Mouse (Mus musculus) layer of hippocampus, postnatal 25 days (tissue): ENCODE results near the gene Glb1l. TPM values are rescaled to one million over a fixed set of nuclear protein-coding genes. Genes with fewer than 3 reads are reported as not detected.

Experiments
- DNase-seq, 2 experiments: peaks; one replicate each; pipeline ENCODE4 v3.0.0; 2022; ENCODE audit warnings: mixed read lengths in 2 of 2, low spot score in 1 of 2; ENCODE audit errors: extremely low spot score in 1 of 2
- total RNA-seq, 2 experiments: library from RNA; stranded (reverse); gene quantifications; 2 replicates each; pipeline ENCODE4 v1.2.3; 2021

The Glb1l gene
- total RNA-seq, 2 experiments from 2014 or later: 12.6 to 14.4 TPM

DNA sequence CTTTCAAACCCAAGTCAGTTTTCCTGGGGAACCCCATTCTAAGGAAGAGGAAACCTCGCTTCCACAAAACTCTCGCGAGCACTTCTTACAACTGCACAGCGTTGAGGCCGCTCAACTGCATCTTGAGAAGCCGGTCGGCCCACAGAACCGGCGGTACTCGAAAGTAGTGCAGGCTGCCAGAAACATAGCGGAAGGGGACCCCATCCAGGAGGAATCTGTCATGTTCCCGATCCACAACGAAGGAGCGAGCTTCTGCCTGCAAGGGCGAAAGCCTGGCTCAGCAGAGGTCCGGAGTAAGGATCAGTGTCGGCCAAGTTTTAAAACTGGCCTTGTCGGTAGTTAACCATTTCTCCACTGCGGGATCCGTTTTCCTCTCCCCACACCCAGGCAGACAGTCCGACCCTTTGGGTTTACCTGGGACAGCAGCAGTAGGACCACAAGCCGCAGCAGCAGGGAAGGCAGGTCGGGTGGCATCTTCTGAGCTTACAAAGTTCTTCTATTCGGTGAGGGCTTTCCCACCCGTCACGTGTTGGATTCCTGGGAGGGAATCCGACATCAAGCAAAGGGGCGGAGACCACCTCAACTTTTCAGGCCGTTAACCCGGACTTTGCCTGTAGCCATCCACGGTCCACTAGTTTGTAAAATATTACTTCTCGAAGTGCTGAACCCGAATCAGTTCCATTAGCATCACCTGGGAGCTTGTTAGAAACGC lies 1.5 kb downstream of the Glb1l start:
- DNase-seq: no peak

DNA sequence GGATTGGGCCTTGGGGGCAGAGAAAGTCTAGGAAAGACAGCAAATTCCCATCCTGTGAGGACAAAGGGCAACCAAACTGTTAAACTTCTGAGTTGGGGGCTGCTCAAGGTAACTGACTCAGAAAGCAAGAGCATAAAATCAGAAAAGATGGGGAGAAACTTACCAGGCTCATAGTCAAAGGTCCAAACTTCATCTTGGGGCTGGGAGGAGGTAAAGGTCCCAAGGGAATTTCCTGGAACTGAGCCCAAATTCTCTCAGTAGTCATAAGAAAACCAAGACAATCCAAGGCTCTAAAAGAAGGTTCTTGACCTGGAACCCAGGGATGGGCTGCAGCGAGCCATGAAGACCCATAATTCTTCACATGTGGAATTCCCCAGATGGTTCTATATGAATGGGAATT lies 9.4 kb downstream of the Glb1l start:
- DNase-seq: no peak

DNA sequence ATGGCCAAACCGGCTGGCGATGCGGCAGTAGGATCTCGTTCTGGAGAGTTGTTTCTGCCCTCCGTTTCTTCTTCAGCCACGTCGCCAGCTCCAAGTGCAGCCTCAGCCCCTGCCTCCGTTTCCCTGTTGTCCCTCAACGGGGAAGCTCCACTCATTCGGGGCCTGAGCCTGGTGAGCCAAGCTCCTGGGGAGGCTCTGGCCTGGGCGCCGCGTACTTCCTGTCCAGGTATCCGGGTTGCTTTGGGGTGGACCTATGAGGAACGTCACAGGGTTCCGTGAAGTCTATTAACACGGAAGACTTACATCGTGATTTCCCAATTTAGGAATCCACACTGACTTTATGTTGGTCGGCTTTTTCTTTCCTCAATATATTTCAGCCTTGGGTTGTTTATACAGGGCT lies 18.2 kb downstream of the Glb1l start:
- no peak for DNase-seq

DNA sequence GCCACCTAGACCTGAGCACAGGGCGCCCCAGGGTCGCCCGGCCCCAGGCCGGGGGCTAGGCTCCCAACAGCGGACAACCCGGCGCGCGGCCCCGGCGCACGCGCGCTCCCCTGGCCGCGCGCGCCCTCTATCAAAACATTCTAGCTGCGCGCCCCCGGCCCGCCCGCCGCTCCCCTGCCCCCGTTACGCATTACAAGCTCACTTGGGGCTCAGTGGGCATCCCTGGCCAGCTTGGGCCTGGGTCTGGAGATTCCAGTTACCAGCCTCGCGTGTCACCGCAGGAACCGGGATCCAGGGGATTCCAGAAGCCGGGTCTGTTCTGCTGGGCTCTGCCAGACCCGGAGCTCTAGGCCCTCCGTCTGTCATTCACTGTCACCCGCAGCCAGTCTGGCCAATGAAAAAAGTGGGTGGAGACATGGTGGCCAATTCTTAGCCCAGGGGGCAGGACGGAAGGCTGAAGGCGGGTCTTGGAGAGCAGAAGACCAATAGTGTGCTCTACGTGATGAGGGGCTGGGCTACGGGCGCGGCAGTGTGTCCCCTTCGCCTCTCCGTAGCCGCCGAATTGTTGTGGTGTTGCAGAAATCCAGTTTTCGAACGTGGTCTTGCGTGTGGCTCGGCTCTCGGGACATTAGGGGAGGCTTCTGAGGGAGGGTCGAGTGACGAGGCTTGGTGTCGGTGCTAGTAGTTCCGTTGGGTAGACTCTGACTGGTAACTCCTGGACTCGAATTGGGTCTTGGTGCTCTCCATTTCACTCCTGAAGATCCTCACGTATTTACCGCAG lies 18.8 kb downstream of the Glb1l start, which contains the start of the genes Ankzf1 and Atg9a:
Gene Ankzf1, plus strand, starts transcription at position 530 of the 781 bp plus-strand sequence.
Gene Atg9a, minus strand, starts transcription at position 575 of the 781 bp plus-strand sequence.
- peak; percentile 73 to 77 for DNase-seq

DNA sequence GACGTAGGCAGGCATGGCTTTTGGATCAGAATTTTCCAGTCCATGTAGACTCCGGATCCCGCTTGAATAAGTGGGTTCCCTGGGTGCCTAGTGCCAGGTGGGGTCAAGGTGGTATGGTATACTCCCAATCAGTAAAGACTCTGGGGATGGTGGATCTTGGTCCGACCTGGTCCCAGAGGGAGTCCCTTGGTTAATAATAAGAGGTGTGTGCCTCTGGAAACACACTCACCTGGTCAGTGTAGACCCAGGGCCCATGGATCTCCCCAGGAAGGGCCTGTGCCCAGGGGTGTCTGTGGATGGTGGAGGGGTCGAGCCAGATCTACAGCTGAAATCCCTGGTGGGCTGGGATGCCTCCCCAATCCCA lies 19.4 kb downstream of the Glb1l start:
- DNase-seq: no peak

DNA sequence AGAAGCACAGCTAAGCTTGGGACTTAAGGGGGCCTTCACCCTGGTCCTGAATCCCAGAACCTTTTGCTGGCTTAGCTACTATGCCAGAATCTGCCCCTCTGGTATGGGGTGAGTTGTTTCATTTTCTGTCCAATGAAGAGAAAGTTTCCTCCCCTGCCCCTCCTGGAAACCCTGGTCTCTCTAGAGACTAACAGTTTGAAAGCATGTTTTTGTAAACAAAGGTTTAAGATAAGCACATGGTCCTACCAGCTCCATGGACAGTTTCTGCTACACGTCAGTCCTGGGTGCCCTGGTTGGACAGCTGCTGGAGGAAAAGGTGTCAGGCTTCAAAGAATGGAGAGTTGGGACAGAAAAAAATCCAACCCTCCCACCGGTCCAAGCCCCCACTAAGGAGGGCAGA lies 20.0 kb downstream of the Glb1l start:
- DNase-seq: no peak

DNA sequence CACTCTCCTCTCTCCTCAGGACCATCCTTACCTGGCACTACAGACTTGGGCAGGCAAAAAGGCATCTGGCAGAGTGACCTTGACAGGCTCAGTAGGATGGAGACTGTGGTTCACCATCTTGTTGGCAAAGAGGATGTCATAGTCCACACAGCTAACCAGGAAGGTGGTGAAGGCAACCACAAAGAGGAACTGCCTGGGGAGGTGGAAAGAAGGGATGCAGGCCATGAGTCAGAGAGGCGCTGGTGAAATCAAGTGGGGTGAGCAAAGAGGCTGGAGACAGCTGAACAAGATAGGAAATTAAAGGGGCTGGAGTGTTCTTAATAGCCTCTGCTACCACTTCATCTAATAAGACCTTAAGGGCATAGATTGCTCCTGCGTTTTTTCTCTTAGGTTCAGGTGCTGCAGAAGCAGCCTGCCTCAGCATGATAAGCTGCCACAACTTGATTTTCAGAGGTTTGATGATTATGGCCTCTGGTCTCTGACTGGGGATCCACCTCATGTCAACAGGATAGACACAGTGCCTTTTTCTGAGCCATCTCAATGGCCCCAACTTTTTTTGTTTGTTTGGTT lies 22.6 kb downstream of the Glb1l start:
- no peak for DNase-seq

DNA sequence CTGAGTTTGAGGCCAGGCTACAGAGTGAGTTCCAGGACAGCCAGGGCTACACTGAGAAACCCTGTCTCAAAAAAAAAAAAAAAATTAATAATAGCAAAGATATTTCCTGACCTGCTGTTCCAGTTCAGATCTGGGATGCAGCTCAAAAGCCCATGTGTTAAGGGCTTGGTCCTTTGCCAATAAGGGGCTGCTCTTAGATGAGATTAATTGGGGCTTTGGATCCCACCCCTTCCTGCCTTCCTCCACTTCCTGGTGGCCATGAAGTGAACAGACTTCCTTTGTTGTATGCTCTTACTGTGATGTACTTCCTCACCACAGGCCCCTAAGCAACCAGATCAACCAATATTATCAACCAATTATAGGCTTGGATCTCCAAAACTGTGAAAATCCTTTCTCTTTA lies 23.5 kb downstream of the Glb1l start:
- no peak for DNase-seq

DNA sequence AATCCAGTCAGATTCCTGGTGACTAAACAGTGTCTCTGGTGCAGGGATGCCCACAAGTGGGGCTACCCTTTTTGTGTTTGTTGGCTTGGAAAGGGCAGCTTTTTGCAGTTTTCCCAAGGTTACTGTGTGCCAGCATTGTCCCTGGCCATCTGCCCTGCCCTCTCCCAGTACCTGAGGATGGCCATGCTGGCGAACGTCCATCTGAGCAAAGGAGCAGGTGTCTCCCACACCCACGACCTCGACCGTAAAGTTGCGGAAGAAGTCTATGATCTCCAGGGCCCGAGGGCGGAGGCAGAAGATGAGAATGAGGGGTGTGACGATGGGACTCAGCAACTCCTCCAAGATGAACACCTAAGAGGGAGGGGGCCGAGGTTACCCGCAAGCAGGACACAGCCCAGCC lies 25.1 kb downstream of the Glb1l start:
- no peak for DNase-seq

DNA sequence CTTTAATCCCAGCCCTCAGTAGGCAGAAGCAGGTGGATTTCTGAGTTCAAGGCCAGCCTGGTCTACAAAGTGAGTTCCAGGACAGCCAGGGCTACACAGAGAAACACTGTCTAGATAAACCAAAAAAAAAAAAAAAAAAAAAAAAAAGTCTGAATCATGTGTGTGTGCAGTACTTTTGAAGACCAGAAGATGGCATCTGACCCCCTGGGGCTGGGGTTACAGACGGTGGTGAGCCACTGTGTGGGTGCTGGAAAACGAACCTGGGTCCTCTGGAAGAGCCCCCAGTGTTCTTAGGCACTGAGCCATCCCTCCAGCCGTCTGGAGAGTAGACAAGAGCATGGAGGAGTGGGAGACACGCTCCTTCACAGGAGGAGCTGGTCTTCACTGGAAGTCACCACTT lies 28.5 kb downstream of the Glb1l start:
- no peak for DNase-seq

DNA sequence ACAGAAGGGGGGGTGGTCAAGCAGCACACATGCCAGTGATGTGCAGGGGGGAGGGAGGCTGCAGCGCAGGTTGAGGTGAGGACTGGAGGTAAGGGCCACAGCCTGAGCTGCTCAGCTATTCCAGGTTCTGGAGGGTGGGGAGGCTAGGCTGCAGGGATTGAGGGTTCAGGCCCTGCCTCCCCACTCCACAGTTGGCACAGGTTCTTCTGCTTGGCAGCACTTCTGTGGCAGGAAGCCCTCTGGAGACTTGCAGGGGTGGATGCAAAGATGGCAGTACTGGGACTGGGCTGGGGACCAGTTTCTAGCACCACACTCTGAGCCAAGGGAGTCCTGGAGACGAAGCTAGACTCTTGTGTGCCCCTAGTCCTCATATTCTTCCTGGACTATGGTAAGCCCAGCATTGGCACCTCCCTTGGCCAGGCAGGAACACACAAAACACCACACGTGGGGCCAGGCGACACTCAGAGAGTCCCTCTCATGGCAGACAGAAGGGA lies 29.2 kb downstream of the Glb1l start:
- no peak for DNase-seq

DNA sequence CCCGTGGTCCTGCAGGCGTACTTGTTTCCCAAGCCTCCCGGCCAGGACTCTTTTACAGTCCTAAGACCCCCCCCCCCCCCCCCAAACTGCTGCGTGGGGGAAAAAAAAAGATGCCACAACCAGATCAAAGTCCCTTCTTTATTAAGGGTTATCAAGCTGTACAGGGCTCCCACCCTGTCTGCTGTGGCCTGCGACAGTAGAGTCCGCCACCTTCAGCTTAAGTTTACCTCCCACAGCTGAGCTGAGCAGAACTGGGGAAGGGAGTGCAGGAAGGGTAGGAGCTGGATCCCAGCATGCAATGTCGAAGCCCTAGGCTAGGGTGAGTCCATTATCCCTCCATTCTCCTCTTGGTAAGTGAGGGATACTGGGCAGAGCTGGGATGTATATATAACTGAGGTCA lies 29.9 kb downstream of the Glb1l start:
- DNase-seq: no peak

DNA sequence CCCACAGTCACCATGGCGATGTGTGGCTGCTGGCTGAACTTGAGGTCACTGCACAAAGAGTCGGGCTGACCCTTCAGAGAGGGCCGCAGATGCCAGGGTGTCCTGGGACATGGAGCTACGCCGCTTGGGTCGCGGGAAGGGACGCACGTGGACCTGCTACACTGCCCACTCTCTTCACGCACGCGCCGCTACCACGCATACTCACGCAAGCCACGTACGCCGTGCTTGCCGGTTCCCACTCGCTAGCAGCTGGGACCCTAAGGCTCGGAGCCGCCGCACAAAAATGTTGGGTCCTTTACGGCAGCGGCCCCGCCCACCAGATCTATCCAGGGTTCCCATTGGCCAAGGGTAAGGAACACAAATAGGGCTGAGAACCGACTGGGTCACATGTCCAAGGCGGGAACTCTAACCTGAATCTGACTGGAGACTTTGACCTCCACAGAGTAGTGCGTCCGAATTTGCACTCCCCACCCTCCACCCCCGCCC lies 30.5 kb downstream of the Glb1l start, which contains the start of gene Abcb6:
Gene Abcb6, minus strand, starts transcription at position 288 of the 486 bp plus-strand sequence.
- peak; percentile 71 to 76 for DNase-seq

DNA sequence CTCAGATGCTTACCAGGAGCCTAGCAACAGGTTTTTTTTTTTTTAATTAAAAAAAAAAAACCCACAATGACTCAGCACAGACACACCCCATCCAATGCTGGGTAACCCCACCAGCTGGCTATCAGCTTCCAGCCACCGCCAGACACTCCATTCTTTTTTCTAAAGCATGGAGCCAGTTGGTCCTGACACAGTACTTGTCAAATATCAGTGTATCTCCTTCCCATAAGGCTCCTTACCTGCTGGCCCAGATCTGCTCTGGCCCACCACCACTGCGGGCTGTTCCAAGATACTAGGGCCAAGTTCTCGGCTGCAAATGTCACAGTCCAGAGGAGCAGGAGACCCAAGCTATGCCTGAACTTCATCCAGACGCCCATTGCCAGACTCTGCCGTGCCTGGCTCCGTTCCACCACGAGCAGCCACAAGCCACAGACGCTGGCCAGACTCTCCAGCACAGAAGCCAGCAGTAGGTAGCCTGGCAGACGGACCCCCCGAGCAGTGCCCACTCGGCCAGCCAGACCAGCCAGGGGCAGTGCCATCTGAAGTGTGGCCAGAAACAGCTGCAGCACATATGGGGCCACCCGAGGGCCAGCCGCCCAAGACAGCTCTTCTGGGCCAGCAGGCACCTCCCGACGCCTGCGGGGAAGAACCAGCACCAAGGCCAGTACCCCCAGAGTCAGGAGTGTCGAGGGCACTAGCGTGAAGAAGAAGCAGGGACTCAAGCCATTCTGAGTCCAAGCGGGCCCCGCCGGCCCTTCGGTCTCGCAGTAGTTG lies 31.1 kb downstream of the Glb1l start:
- DNase-seq: peak; percentile 36 to 41

DNA sequence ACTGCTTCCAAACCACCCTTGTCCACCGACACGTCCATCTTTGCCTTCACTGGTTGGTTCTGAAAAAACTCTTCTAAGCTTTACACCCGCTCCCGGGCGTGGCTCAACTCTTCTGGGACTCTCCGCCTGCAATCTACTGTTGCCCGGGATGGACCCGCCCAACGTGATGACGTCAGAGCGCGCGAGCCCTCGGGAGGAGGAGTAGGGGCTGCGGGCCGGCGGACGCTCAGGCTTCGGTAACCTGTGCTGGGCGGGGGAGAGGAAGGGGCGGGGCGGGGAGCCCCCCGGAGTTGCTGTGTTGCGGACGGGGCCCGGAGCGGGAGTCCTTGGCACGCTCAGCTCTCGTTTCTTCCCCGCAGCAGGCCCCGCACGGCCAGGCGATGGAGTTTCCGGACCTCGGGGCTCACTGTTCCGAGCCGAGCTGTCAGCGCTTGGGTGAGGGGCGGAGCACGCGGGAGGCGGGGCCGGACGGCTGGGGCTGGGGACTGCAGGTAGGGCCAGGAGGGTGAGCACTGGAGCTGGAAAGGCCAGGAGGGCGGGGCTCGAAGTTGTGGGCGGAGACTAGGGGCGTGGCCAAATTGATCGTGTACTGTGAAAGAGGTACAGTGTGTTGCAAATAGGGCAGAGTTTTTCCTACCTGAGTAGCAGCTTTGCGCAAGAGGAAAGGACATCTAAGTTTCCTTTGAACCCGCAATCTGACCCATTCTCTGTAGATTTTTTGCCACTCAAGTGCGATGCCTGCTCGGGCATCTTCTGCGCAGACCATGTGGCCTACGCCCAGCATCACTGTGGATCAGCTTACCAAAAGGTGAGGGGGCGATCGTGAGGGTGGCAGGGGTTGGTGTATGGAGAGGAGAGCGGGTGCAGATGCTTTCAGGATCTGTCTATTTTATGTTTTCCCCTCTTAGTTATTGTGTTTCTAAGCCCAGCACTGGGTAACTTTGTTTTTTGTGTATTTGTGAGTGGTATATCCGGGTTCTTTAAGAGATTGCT lies 41.8 kb downstream of the Glb1l start, which contains the start of gene Zfand2b:
Gene Zfand2b, plus strand, starts transcription at position 175 of the 993 bp plus-strand sequence.
- DNase-seq: peak; percentile 90 to 95

DNA sequence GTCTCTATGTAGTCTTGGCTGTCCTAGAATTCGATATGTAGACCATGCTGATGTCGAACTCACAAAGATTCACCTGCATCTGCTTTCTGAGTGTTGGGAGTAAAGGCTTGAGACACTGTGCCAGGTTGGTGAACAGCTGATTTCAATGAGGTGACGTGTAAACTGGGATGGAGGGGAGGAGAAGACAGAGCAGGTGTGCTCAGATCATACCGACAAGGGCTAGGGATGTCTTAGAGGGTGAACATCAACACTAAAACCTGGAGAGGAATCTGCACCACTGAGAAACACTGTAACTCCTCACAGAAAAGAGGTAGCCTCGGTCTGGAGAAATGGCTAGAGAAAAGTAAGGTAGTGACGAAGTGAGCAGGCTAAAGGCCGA lies 42.5 kb downstream of the Glb1l start:
- DNase-seq: no peak

DNA sequence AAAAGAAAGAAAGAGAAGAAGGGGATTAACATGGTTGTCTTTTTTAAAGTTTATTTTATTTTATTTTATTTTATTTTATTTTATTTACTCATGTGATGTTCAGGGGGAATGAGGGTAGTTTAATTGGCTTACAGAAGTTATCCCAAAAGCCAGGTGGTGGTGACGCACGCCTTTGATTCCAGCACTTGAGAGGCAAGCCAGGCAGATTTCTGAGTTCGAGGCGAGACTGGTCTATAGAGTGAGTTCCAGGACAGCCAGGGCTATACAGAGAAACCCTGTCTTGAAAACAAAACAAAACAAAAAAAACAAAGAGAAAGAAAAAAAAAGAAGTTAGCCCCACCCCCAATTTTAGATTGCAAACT lies 50.4 kb downstream of the Glb1l start:
- no peak for DNase-seq

DNA sequence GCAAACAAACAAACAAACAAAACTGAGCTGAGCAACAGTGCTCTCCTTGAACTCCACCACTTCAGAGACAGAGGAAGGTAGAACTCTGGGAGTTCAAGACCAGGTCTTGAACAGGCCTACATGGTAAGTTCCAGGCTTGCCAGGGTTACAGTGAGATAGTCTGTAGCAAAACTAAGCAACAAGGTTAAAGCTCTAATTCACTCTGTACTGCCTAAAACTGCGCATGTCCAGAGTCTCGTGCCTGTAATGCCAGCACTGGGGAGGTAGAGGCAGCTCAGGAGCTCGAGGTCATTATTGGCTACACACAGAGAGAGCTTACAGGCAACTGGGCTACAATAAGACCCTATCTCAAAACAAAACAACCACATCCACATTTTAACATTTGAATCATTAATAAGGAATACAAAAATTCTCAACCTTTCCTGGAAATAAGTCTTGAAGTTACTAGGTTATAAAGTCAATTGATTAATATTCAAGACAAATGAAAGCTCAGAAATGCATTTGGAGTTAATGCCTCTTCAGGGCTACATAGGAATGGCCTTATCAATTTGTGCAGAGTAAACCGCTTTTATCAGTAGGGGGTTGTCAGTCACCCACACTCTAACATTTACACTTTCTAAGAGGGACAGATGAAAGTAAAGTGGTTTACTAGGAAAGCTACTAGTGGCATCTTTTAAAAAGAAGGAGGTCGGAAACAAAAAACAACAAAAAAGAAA lies 50.9 kb downstream of the Glb1l start:
- DNase-seq: no peak

DNA sequence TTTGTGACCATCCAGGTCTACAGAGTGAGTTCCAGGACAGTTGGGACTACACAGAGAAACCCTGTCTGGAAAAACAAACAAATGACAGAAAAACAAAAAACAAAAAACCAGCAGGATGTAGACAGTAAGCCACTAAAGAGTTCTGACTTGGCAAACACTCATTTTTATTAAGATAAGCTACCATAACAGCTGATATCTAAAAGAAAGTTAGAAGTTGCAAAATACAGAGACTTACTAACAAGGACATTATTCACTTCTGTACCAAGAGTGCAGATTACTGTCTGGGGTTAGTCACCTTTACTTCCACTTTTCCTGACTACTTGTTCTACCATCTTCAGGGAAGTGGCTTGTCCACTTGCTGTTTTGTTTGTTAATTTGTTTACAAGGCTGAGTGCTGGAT lies 51.6 kb downstream of the Glb1l start:
- DNase-seq: no peak
